Mouse (Mus musculus) bone marrow macrophage, adult 2 months (primary cell): ENCODE results near the gene Trmt1l. TPM values are rescaled to one million over a fixed set of nuclear protein-coding genes. Genes with fewer than 3 reads are reported as not detected.
A peak's percentile ranks its signal among the peaks of the same experiment; 100 is the strongest.

ENCODE experiments used
- H3K27ac ChIP-seq: 2 replicates; pipeline ENCODE4 v1.5.1; 2012; ENCODE audit warnings: low read depth, low read length; ENCODE audit not compliant: insufficient read depth
- H3K4me1 ChIP-seq: 2 replicates; pipeline ENCODE4 v1.6.1; 2012; ENCODE audit warnings: low read length; ENCODE audit not compliant: control insufficient read depth, insufficient read depth
- H3K4me3 ChIP-seq: 2 replicates; pipeline ENCODE4 v1.5.1; 2012; ENCODE audit warnings: mild to moderate bottlenecking, low read length, moderate library complexity; ENCODE audit not compliant: insufficient read depth
- CTCF ChIP-seq: IDR thresholded peaks from 2 replicates; pipeline ENCODE4 v1.5.1; 2012; ENCODE audit warnings: low read depth, mild to moderate bottlenecking, low read length, moderate library complexity
- POLR2A ChIP-seq: IDR thresholded peaks from 2 replicates; pipeline ENCODE4 v1.6.1; 2012; ENCODE audit warnings: mild to moderate bottlenecking, low read depth, low read length, borderline replicate concordance
- polyA plus RNA-seq: library from polyadenylated mRNA; stranded (reverse); fragments of >200 nt; gene quantifications from 2 replicates; pipeline ENCODE4 v1.2.4, GENCODE M21; 2012; ENCODE audit not compliant: missing spikeins, insufficient read depth, insufficient read length

The Trmt1l gene
- polyA plus RNA-seq: 41.4 and 42.2 TPM in 2 replicates

DNA sequence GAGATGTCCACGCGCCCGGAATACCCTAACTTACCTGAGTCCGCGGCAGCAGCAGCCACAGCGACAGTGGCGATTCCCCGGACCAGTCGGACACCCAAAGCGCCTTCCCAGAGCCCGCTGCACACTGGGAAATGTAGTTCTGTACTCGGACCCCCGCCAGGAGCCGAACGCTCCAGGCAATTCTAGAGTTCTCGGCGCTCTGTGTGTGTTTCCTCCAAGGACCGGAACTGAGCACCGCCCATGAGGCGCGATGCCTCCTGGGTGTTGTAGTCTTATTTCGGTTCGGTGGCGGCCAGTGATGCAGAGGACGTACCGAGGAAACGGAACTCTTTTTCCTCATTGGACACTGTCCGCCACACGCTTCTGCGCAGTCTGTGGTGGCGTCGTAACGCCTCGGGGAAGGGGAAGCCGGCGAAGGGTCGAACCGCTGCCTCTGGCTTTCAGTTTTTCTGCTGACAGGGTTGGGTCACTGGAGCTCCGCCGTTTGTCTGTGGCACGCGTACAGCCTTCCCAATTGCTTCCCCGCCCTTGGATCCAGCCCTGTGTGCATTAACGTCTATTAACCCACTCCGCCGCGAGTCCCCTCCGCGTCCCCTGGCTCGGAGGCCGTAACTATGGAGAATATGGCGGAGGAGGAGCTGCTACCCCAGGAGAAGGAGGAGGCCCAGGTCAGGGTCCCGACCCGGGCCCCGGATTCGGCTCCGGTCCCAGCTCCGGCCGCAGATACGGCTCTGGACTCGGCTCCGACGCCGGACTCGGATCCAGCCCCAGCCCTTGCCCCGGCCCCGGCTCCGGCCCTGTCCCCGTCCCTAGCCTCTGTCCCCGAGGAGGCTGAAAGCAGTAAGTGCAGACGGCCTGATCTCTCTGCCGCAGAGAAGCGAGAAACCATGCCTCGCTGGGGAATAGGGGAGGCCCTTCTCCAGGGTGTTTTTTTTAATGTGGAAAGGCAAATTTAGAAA is at the start of gene Trmt1l, which contains the start of gene Swt1:
Gene Trmt1l (plus strand): TSS at position 280 of the 959 bp plus-strand sequence.
Gene Swt1 (minus strand): TSS at position 193 of the 959 bp plus-strand sequence.
- Histone ChIP-seq H3K4me3 (peak within 1 kb of the TSS; percentile 93), H3K27ac (peak within 1 kb of the TSS; percentile 93), H3K4me1 (peaks cover 9% of the 10 kb centered on the region)
- TF ChIP-seq POLR2A: peak; percentile 94
- TF ChIP-seq CTCF: no peak

- TF ChIP-seq CTCF (no peak), POLR2A (no peak)
- H3K4me3 ChIP-seq: no peak overlapping the region
- no peak overlapping the region for H3K27ac ChIP-seq
- H3K4me1 ChIP-seq: no peaks in the 10 kb centered on the region
Observed at GRCm38 (mm10) chr1:151390029-151390428, 38.3 kb upstream of the Trmt1l start.

DNA sequence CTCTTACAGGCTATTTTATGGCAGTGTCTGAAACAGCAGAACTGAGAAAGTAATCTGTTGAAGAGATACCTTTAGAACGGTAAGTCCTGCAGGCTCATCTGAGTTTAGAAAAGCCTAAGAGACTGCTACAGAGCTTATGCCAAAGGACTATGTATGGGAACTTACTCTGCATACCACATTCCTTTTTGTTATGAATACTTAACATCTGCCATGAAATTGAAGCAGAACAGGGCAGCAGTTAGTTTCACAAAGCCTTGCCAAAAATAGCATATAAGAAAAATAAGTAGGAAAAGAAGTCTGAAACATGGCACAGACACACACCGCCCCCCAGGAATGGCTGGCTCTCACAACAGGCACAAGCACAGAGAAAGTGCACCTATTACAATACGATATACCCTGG is 18.5 kb upstream of the Trmt1l start:
- TF ChIP-seq POLR2A (no peak), CTCF (no peak)
- Histone ChIP-seq H3K4me1 (no peaks in the 10 kb centered on the region), H3K27ac (no peak overlapping the region), H3K4me3 (no peak overlapping the region)

GRCm38 (mm10) chr1:151422178-151422577 is 6.2 kb upstream of the Trmt1l start:
- Histone ChIP-seq H3K4me3 (no peak overlapping the region), H3K27ac (peak overlapping the region; percentile 52; the same call in 1 of the 2 replicates), H3K4me1 (peaks cover 11% of the 10 kb centered on the region)
- TF ChIP-seq POLR2A (no peak), CTCF (no peak)

GRCm38 (mm10) chr1:151426947-151427600 is 1.3 kb upstream of the Trmt1l start:
- H3K27ac ChIP-seq: no peak overlapping the region
- H3K4me1 ChIP-seq: peaks cover 14% of the 10 kb centered on the region
- peak overlapping the region; percentile 89 for H3K4me3 ChIP-seq
- TF ChIP-seq CTCF: no peak
- no peak for TF ChIP-seq POLR2A

GRCm38 (mm10) chr1:151427888-151428262 is 467 bp upstream of the Trmt1l start:
- H3K4me1 ChIP-seq: peaks cover 9% of the 10 kb centered on the region
- H3K4me3 ChIP-seq: peak overlapping the region; percentile 89
- TF ChIP-seq CTCF (no peak), POLR2A (no peak)
- H3K27ac ChIP-seq: peak overlapping the region; percentile 39

DNA sequence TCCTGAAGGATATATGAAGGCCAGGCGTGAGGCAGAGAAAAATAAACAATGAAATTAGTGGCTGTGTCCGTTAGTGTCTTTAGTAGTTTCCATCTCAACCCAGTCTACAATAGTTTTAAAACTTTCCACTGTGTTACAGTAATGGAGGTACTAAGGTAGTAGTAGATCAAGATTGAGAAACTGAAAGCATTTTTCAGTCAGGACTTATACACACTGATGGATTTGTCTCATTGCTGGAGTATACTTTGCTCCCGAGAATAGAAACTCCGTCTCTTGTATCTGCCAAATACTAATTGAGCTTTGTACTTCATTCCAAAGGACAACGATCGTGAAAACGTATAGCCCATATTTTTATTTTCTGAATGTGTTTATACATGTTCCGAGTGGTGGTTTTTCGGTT is 974 bp downstream of the Trmt1l start:
- Histone ChIP-seq H3K4me3 (peak overlapping the region; percentile 93), H3K4me1 (peaks cover 9% of the 10 kb centered on the region), H3K27ac (peak overlapping the region; percentile 93)
- no peak for TF ChIP-seq POLR2A
- TF ChIP-seq CTCF: no peak

- TF ChIP-seq CTCF: no peak
- no peak for TF ChIP-seq POLR2A
- no peak overlapping the region for H3K4me3 ChIP-seq
- no peak overlapping the region for H3K27ac ChIP-seq
- 0 out of 2 replicates have a peak, but pooled peaks cover 3% of the 10 kb centered on the region for H3K4me1 ChIP-seq
Observed at GRCm38 (mm10) chr1:151435431-151435830, 7.1 kb downstream of the Trmt1l start.

DNA sequence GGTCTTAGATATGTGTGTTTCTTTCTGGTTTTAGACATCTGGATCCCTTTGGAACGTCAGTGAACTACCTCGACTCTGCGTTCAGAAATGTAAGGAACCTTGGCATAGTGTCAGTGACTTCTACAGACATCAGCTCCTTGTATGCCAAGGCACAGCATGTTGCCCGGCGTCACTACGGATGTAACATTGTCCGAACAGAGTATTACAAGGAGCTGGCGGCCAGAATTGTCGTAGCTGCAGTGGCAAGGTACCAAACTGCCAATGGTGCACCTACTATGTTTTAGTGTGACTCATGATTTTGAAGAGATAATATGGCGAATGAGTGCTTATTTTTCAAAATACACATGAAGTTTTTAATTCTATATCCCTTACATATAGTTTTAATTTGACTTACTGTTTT is 21.5 kb downstream of the Trmt1l start:
- Histone ChIP-seq H3K27ac (no peak overlapping the region), H3K4me3 (no peak overlapping the region), H3K4me1 (no peaks in the 10 kb centered on the region)
- TF ChIP-seq POLR2A (no peak), CTCF (no peak)
